Mouse (Mus musculus) midbrain, embryonic 15.5 days (tissue): ENCODE data around the gene Slf2. TPM values are rescaled to one million over a fixed set of nuclear protein-coding genes. Genes with fewer than 3 reads are reported as not detected.
A peak's percentile ranks its signal among the peaks of the same experiment; 100 is the strongest.

Experiments used
- ATAC-seq: fragments of 200-750 bp; cut with Nextera tagmentation; replicated peaks from 2 replicates; pipeline ENCODE4 v1.8.0; 2017; ENCODE audit warnings: moderate TSS enrichment
- H3K27ac ChIP-seq: fragments of 300-500 bp; sonication (generic); 2 replicates; pipeline ENCODE4 v1.5.1; 2015; ENCODE audit warnings: mild to moderate bottlenecking, inconsistent platforms
- H3K27me3 ChIP-seq: fragments of 300-500 bp; sonication (generic); replicated peaks from 2 replicates; pipeline ENCODE4 v1.6.1; 2015; ENCODE audit warnings: inconsistent platforms
- H3K36me3 ChIP-seq: fragments of 300-500 bp; sonication (generic); replicated peaks from 2 replicates; pipeline ENCODE4 v1.6.1; 2015; ENCODE audit warnings: inconsistent platforms
- H3K4me1 ChIP-seq: fragments of 300-500 bp; sonication (generic); 2 replicates; pipeline ENCODE4 v1.6.1; 2015; ENCODE audit warnings: inconsistent platforms
- H3K4me2 ChIP-seq: fragments of 300-500 bp; sonication (generic); 2 replicates; pipeline ENCODE4 v1.6.1; 2015; ENCODE audit warnings: inconsistent platforms, mild to moderate bottlenecking, moderate library complexity
- H3K4me3 ChIP-seq: fragments of 300-500 bp; sonication (generic); 2 replicates; pipeline ENCODE4 v1.5.1; 2015; ENCODE audit warnings: mild to moderate bottlenecking, inconsistent platforms
- H3K9ac ChIP-seq: fragments of 300-500 bp; sonication (generic); 2 replicates; pipeline ENCODE4 v1.6.1; 2015; ENCODE audit warnings: mild to moderate bottlenecking, inconsistent platforms
- H3K9me3 ChIP-seq: fragments of 300-500 bp; sonication (generic); 2 replicates; pipeline ENCODE4 v1.6.1; 2016; ENCODE audit warnings: inconsistent platforms
- WGBS: fragments of 180-500 bp; shearing (Covaris S2); methylation state at CpG from one replicate; pipeline ENCODE4 v1.1.7; 2015; ENCODE audit warnings: mixed read lengths; 5-methylcytosine and 5-hydroxymethylcytosine counted together
- polyA plus RNA-seq: library from polyadenylated mRNA; unstranded; fragments of >200 nt; fragmentation: Nextera tagmentation; extraction: Ambion mirVana; gene quantifications from 2 replicates; pipeline ENCODE4 v1.2.1, GENCODE M21; 2015

Slf2 gene
- polyA plus RNA-seq, 1 experiment from 2014 or later: 33.0 TPM

DNA sequence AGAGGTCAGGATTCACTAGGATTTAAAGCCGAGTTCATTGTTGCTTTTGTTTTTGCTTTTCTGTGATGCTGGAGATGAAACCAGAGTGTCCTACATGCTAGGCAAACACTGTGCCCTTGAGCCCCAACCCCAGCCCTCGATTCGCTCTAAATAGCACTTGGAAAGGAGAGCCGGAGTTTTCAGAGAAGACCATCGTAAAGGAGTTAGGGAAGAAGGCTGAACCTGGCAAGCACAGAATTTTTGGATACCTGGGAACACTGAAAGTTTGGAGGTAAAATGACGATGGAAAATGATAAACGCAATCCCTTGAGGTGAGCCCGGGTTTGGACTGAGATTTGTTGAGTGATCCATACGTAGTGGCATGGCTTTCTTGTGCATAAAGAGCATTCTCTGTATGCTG lies 57.4 kb downstream of the Slf2 start:
- Histone ChIP-seq H3K36me3 (0 out of 2 replicates have a peak, but pooled peaks cover 6% of the 10 kb centered on the region), H3K27ac (peak overlapping the region; percentile 74), H3K4me3 (peak overlapping the region; percentile 77), H3K9ac (peak overlapping the region; percentile 89), H3K4me2 (peak overlapping the region; percentile 86), H3K27me3 (no peaks in the 10 kb centered on the region), H3K4me1 (peaks cover 27% of the 10 kb centered on the region), H3K9me3 (no peaks in the 10 kb centered on the region)
- 24% methylated on average over 9 of the region's 9 CpGs for WGBS
- ATAC-seq: no peak

DNA sequence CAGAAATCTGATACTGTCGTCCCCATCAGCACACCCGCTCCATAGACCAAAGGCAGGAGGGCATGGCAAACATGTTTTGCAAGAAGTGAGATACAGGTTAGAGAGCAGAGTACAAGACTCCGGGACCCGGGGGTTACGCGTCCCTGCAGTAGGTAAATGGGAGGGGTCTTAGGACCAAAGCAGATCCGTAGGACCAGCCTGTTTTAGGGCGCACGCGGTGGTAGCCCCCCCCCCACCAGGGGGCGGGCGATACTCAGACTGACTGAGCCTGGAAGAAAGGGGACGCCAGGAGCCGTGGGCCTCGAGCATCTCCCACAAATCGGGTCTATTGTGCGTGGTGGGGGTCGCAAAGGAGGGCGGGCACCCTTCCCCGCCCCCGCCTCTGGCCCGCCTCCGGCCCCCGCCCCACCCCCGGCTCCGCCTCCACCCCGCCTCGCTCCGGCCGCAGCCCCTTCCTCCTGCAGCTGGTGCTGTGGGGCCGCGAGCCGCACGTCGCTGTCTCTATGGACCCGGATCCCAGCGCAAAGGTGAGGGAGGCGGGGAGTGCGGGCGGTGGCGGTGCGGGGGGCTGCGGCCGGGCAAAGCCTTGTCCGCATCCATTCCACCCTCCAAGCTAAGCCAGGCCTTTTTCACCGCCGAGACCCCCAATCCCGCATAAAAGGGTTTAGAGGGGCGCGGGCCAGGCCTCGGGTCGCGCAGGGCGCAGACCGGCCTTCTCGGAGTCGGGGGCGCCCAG lies 58.0 kb downstream of the Slf2 start, which contains the start of gene Sema4g:
Gene Sema4g, plus strand, starts transcription at position 271 of the 736 bp plus-strand sequence.
- ATAC-seq: peak; percentile 81
- H3K9ac ChIP-seq: peak within 1 kb of the TSS; percentile 89
- H3K4me3 ChIP-seq: peak within 1 kb of the TSS; percentile 77
- peak within 1 kb of the TSS; percentile 86 for H3K4me2 ChIP-seq
- no peaks in the 10 kb centered on the region for H3K9me3 ChIP-seq
- H3K27ac ChIP-seq: peak within 1 kb of the TSS; percentile 74
- peaks cover 27% of the 10 kb centered on the region for H3K4me1 ChIP-seq
- H3K36me3 ChIP-seq: 0 out of 2 replicates have a peak, but pooled peaks cover 6% of the 10 kb centered on the region
- WGBS: under 1% methylated on average over 46 of the region's 58 CpGs
- H3K27me3 ChIP-seq: no peaks in the 10 kb centered on the region

- no peaks in the 10 kb centered on the region for H3K9me3 ChIP-seq
- peak overlapping the region; percentile 74 for H3K27ac ChIP-seq
- WGBS: 4% methylated on average over 21 of the region's 22 CpGs
- H3K4me2 ChIP-seq: peak overlapping the region; percentile 86
- H3K9ac ChIP-seq: peak overlapping the region; percentile 89
- 0 out of 2 replicates have a peak, but pooled peaks cover 6% of the 10 kb centered on the region for H3K36me3 ChIP-seq
- H3K4me3 ChIP-seq: peak overlapping the region; percentile 77
- peak; percentile 38 for ATAC-seq
- no peaks in the 10 kb centered on the region for H3K27me3 ChIP-seq
- peaks cover 27% of the 10 kb centered on the region for H3K4me1 ChIP-seq
These were observed 58.9 kb downstream of the Slf2 start for GRCm38 (mm10) chr19:44989567-44990495.

- H3K9ac ChIP-seq: no peak overlapping the region
- no peak overlapping the region for H3K4me3 ChIP-seq
- H3K9me3 ChIP-seq: no peaks in the 10 kb centered on the region
- 0 out of 2 replicates have a peak, but pooled peaks cover 6% of the 10 kb centered on the region for H3K36me3 ChIP-seq
- no peak overlapping the region for H3K27ac ChIP-seq
- no peak for ATAC-seq
- H3K4me1 ChIP-seq: peaks cover 27% of the 10 kb centered on the region
- peak overlapping the region; percentile 86 for H3K4me2 ChIP-seq
- H3K27me3 ChIP-seq: no peaks in the 10 kb centered on the region
- 90% methylated on average over 8 of the region's 8 CpGs for whole genome bisulfite sequencing
These were observed 60.1 kb downstream of the Slf2 start for GRCm38 (mm10) chr19:44991031-44991430.

DNA sequence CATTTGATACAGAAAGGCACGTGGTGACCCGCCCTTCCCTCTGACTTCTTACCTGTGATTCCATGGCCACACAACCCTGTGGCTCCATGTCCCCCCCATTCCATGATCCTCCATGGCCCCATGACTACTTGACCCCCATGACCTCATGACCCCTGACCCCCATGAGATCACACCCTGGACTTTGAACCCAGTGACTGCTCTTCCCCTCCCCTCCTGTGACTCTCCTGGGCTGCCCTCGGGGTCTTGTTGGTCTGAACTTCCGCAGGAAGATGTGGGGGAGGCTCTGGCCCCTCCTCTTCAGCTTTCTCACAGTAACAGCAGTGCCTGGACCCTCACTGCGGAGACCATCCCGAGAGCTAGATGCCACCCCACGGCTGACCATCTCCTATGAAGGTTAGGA lies 61.3 kb downstream of the Slf2 start:
- no peak overlapping the region for H3K4me3 ChIP-seq
- no peak overlapping the region for H3K9ac ChIP-seq
- WGBS: 68% methylated on average over 7 of the region's 7 CpGs
- peaks cover 15% of the 10 kb centered on the region; the same call in 1 of the 2 replicates for H3K36me3 ChIP-seq
- H3K27me3 ChIP-seq: no peaks in the 10 kb centered on the region
- no peak for ATAC-seq
- H3K9me3 ChIP-seq: no peaks in the 10 kb centered on the region
- no peak overlapping the region for H3K4me2 ChIP-seq
- peaks cover 27% of the 10 kb centered on the region for H3K4me1 ChIP-seq
- no peak overlapping the region for H3K27ac ChIP-seq

- Histone ChIP-seq H3K36me3 (peaks cover 20% of the 10 kb centered on the region), H3K9me3 (no peaks in the 10 kb centered on the region), H3K4me3 (no peak overlapping the region), H3K4me1 (peaks cover 27% of the 10 kb centered on the region), H3K27ac (no peak overlapping the region), H3K9ac (no peak overlapping the region), H3K27me3 (no peaks in the 10 kb centered on the region), H3K4me2 (no peak overlapping the region)
- WGBS: 72% methylated on average over 7 of the region's 7 CpGs
- no peak for ATAC-seq
These were observed 61.8 kb downstream of the Slf2 start for GRCm38 (mm10) chr19:44992712-44993111.

- Histone ChIP-seq H3K9ac (no peak overlapping the region), H3K9me3 (no peaks in the 10 kb centered on the region), H3K4me2 (no peak overlapping the region), H3K4me3 (no peak overlapping the region), H3K27me3 (no peaks in the 10 kb centered on the region), H3K27ac (no peak overlapping the region), H3K36me3 (peaks cover 34% of the 10 kb centered on the region), H3K4me1 (no peaks in the 10 kb centered on the region)
- ATAC-seq: no peak
- 84% methylated on average over 11 of the region's 11 CpGs for WGBS
These were observed 66.8 kb downstream of the Slf2 start for GRCm38 (mm10) chr19:44997786-44998185.

DNA sequence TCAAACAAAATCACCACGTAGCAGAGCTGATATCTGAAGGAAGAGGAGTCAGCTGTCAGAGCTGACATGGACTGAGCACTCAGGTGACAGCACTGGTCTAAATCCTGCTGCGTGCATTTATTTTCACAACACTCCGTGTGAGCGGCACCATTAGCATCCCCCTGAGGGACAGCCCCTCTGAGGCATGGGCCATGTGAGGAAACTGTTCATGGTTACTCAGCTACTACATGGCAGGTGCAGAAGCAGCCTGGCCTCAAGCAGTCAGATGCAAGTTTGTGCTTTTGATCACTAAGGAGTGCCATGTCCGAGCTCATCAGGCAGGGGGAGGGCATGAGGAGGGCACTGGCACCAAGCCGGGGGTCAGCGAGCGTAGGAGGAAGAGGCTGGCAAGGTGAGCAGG lies 68.7 kb downstream of the Slf2 start:
- H3K9me3 ChIP-seq: no peaks in the 10 kb centered on the region
- WGBS: 87% methylated on average over 8 of the region's 8 CpGs
- ATAC-seq: no peak
- H3K9ac ChIP-seq: no peak overlapping the region
- no peaks in the 10 kb centered on the region for H3K4me1 ChIP-seq
- no peak overlapping the region for H3K4me3 ChIP-seq
- peaks cover 33% of the 10 kb centered on the region for H3K36me3 ChIP-seq
- H3K27me3 ChIP-seq: no peaks in the 10 kb centered on the region
- H3K27ac ChIP-seq: no peak overlapping the region
- H3K4me2 ChIP-seq: no peak overlapping the region

DNA sequence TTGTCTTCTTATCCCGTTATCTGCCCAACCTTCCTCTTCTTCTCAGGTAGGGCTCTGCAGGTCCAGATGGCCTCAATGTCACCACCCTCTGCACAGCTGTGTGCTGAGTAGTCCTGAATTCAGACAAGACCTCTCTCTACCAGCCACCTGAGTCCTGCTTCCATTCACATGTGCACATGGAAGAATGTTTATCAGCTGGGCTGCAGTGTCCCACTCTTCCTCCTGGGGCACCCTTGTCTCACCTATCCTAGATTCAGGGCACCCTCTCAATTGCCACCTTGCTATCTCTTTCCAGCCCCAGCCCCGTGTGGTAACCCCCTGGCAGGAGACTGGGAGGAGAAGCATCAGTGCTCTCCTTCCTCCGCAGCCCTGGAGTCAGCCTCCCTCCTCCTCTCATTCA lies 71.3 kb downstream of the Slf2 start:
- Histone ChIP-seq H3K4me1 (peaks cover 18% of the 10 kb centered on the region), H3K9ac (no peak overlapping the region), H3K27me3 (no peaks in the 10 kb centered on the region), H3K9me3 (no peaks in the 10 kb centered on the region), H3K4me3 (no peak overlapping the region), H3K4me2 (no peak overlapping the region), H3K36me3 (peaks cover 24% of the 10 kb centered on the region), H3K27ac (no peak overlapping the region)
- no peak for ATAC-seq
- 65% methylated on average over 3 of the region's 3 CpGs for WGBS

- no peak overlapping the region for H3K27ac ChIP-seq
- H3K9me3 ChIP-seq: no peaks in the 10 kb centered on the region
- no peak for ATAC-seq
- WGBS: 89% methylated on average over 7 of the region's 7 CpGs
- no peak overlapping the region for H3K4me2 ChIP-seq
- peaks cover 32% of the 10 kb centered on the region for H3K4me1 ChIP-seq
- no peaks in the 10 kb centered on the region for H3K27me3 ChIP-seq
- no peak overlapping the region for H3K4me3 ChIP-seq
- no peak overlapping the region for H3K9ac ChIP-seq
- H3K36me3 ChIP-seq: peaks cover 14% of the 10 kb centered on the region
These were observed 73.0 kb downstream of the Slf2 start for GRCm38 (mm10) chr19:45003740-45004516.

- Histone ChIP-seq H3K27ac (peak within 1 kb of the TSS; percentile 84), H3K4me2 (peak within 1 kb of the TSS; percentile 96), H3K27me3 (no peaks in the 10 kb centered on the region), H3K9ac (peak within 1 kb of the TSS; percentile 79), H3K4me3 (peak within 1 kb of the TSS; percentile 96), H3K9me3 (no peaks in the 10 kb centered on the region), H3K36me3 (peaks cover 11% of the 10 kb centered on the region), H3K4me1 (peaks cover 35% of the 10 kb centered on the region)
- WGBS: 10% methylated on average over 16 of the region's 16 CpGs
- ATAC-seq: no peak
These were observed 74.5 kb downstream of the Slf2 start, which contains the start of gene Twnk for GRCm38 (mm10) chr19:45005444-45005843. Gene Twnk (plus strand): TSS chr19:45005663.
